Mouse (Mus musculus) left cerebral cortex, postnatal 36 days (tissue): ENCODE data around the gene Tex48. TPM values are rescaled to one million over a fixed set of nuclear protein-coding genes. Genes with fewer than 3 reads are reported as not detected.

Experiments
- DNase-seq, 2 experiments: peaks; one replicate each; pipeline ENCODE4 v3.0.0; 2021 to 2022; ENCODE audit warnings: low spot score in 2 of 2, mixed read lengths in 1 of 2
- intact Hi-C: fragments of 180-260 bp; cut with DNase I; formaldehyde crosslinking; loops from one replicate; pipeline ENCODE4 v1.15.1; 2025
- total RNA-seq, 2 experiments: library from RNA; stranded (reverse); gene quantifications; 2 replicates each; pipeline ENCODE4 v1.2.3; 2021

Tex48 gene
- total RNA-seq, 2 experiments from 2014 or later = not detected

- DNase-seq = peak; percentile 72 to 80
- intact Hi-C loops = loop anchor here (2.0 to 5.0 kb wide), 3 partner anchors 14 to 141 kb away; partner anchors contain the start of gene Atp6v1g1
These were observed 63.7 kb downstream of the Tex48 start, which contains the start of gene Tmem268 for GRCm38 (mm10) chr4:63558407-63559081. Gene Tmem268 (plus strand): TSS chr4:63558781.

- no peak for DNase-seq
- intact Hi-C loops = loop anchor here (2.0 to 5.0 kb wide), 3 partner anchors 13 to 140 kb away; partner anchors contain the start of gene Atp6v1g1
These were observed 64.8 kb downstream of the Tex48 start for GRCm38 (mm10) chr4:63557124-63558059.

Other genes starting within 250 kb of the Tex48 start
- 1 to 10 TPM; 2.5 to 4.4 TPM for gene Akna, start 219.1 kb downstream of the Tex48 start, total RNA-seq
- 10 to 100 TPM; 41.5 to 50.6 TPM for gene Whrn, start 126.4 kb downstream of the Tex48 start, total RNA-seq
- 100 to 1,000 TPM; 133 to 150 TPM for gene Atp6v1g1, start 77.7 kb downstream of the Tex48 start, total RNA-seq
- gene Tmem268, start 63.6 kb downstream of the Tex48 start, total RNA-seq = 10 to 100 TPM; 14.0 to 14.6 TPM
- gene Gm11213, start 17.2 kb downstream of the Tex48 start, total RNA-seq = not detected
- gene Gm11214, start 41.0 kb upstream of the Tex48 start, total RNA-seq = not detected
- under 1 TPM; 0.11 to 0.12 TPM for gene Tnfsf15, start 122.7 kb upstream of the Tex48 start, total RNA-seq
- not detected for gene Tnfsf8, start 238.9 kb upstream of the Tex48 start, total RNA-seq